Mouse (Mus musculus) T-cell, adult 66 days (primary cell): Measurements from ENCODE around the gene Gm10639. TPM values are rescaled to one million over a fixed set of nuclear protein-coding genes. Genes with fewer than 3 reads are reported as not detected.

Experiments used
- total RNA-seq, 2 experiments: library from RNA; stranded (reverse); gene quantifications; 3 replicates in 1 of 2; 4 replicates in 1 of 2; pipeline ENCODE4 v1.2.4; 2023

Gene Gm10639
- not detected for total RNA-seq

GRCm38 (mm10) chr9:78289723-78290122 lies at the start of gene Gm10639:
Gm10639 (plus strand) TSS chr9:78289923.

GRCm38 (mm10) chr9:78256914-78257313 lies 32.8 kb upstream of the Gm10639 start, which contains the start of gene Gm3776:
Gm3776 (plus strand) TSS chr9:78257129.

GRCm38 (mm10) chr9:78314696-78315095 lies 25.0 kb downstream of the Gm10639 start, which contains the start of gene Omt2a:
Omt2a (minus strand) TSS chr9:78314796.

GRCm38 (mm10) chr9:78327289-78327688 lies 37.6 kb downstream of the Gm10639 start, which contains the start of gene Omt2b:
Omt2b (plus strand) TSS chr9:78327589.

Other genes starting within 250 kb of the Gm10639 start
- gene Gcm1, start 238.0 kb upstream of the Gm10639 start, total RNA-seq: not detected
- 10 to 100 TPM; 48.0 to 62.1 TPM for gene Fbxo9, start 180.9 kb upstream of the Gm10639 start, total RNA-seq
- 1 to 10 TPM; 8.7 to 8.9 TPM for gene Ick, start 180.7 kb upstream of the Gm10639 start, total RNA-seq
- 1 to 10 TPM; 1.2 to 1.4 TPM for gene Gsta4, start 107.1 kb upstream of the Gm10639 start, total RNA-seq
- gene Gsta1, start 59.3 kb upstream of the Gm10639 start, total RNA-seq: not detected
- not detected for gene Gm3776, start 32.8 kb upstream of the Gm10639 start, total RNA-seq
- not detected for gene Omt2a, start 24.9 kb downstream of the Gm10639 start, total RNA-seq
- not detected for gene Omt2b, start 37.7 kb downstream of the Gm10639 start, total RNA-seq
- not detected for gene Gsta2, start 65.9 kb downstream of the Gm10639 start, total RNA-seq
- gene Dppa5a, start 78.3 kb downstream of the Gm10639 start, total RNA-seq: not detected
- gene Ooep, start 88.8 kb downstream of the Gm10639 start, total RNA-seq: not detected
- gene Ddx43, start 105.9 kb downstream of the Gm10639 start, total RNA-seq: 1 to 10 TPM; 2.1 to 2.3 TPM
- 1 to 10 TPM; 4.9 to 5.1 TPM for gene Cgas, start 153.3 kb downstream of the Gm10639 start, total RNA-seq
- gene Mto1, start 158.3 kb downstream of the Gm10639 start, total RNA-seq: 10 to 100 TPM; 26.0 to 28.4 TPM
- gene Gm17324, start 158.9 kb downstream of the Gm10639 start, total RNA-seq: 1 to 10 TPM in 1 of 2 experiments, under 1 TPM in 1; 0.61 to 1.1 TPM
- over 10,000 TPM; 11,382 to 11,897 TPM for gene Eef1a1, start 199.2 kb downstream of the Gm10639 start, total RNA-seq